Mouse (Mus musculus) small intestine, adult 2 months (tissue): Measurements from ENCODE around the gene Cox4i2. TPM values are rescaled to one million over a fixed set of nuclear protein-coding genes. Genes with fewer than 3 reads are reported as not detected.

Experiments used
- H3K27ac ChIP-seq: fragments of 200-500 bp; 2 replicates; pipeline ENCODE4 v1.5.1; 2012; ENCODE audit warnings: low read depth, low read length, control low read depth, inconsistent platforms; ENCODE audit not compliant: insufficient read depth
- H3K27me3 ChIP-seq: fragments of 200-500 bp; 2 replicates; pipeline ENCODE4 v1.6.1; 2012; ENCODE audit warnings: mild to moderate bottlenecking, moderate library complexity, low read length, inconsistent platforms; ENCODE audit not compliant: control insufficient read depth, insufficient read depth
- H3K36me3 ChIP-seq: fragments of 200-500 bp; 2 replicates; pipeline ENCODE4 v1.6.1; 2012; ENCODE audit warnings: mild to moderate bottlenecking, low read length, control low read depth, inconsistent platforms; ENCODE audit not compliant: control insufficient read depth, insufficient read depth
- H3K4me1 ChIP-seq: fragments of 200-500 bp; 2 replicates; pipeline ENCODE4 v1.6.1; 2012; ENCODE audit warnings: low read length, inconsistent platforms, mixed read lengths; ENCODE audit not compliant: control insufficient read depth, insufficient read depth, insufficient read length
- H3K4me3 ChIP-seq: fragments of 200-500 bp; 2 replicates; pipeline ENCODE4 v1.5.1; 2012; ENCODE audit warnings: low read depth, mild to moderate bottlenecking, control low read depth, inconsistent platforms, low read length, moderate library complexity
- CTCF ChIP-seq: fragments of 200-500 bp; IDR thresholded peaks from 2 replicates; pipeline ENCODE4 v1.5.1; 2012; ENCODE audit warnings: low read depth, mild to moderate bottlenecking, control low read depth, inconsistent platforms, low read length, moderate library complexity, mixed read lengths; ENCODE audit not compliant: insufficient replicate concordance, insufficient read length; ENCODE audit errors: extremely low read depth
- POLR2A ChIP-seq: fragments of 200-500 bp; IDR thresholded peaks from 2 replicates; pipeline ENCODE4 v1.6.1; 2012; ENCODE audit warnings: low read depth, mild to moderate bottlenecking, control low read depth, inconsistent platforms, low read length, moderate library complexity
- WGBS: fragments of 180-500 bp; shearing (Covaris S2); methylation state at CpG from one replicate; pipeline ENCODE4 v1.1.7; 2018; 5-methylcytosine and 5-hydroxymethylcytosine counted together
- polyA plus RNA-seq: library from polyadenylated mRNA; depleted of rRNA; stranded (reverse); fragments of >200 nt; gene quantifications from 2 replicates; pipeline ENCODE4 v1.2.3, GENCODE M21; 2012

The Cox4i2 gene
- polyA plus RNA-seq, 1 experiment = 1.7 TPM

DNA sequence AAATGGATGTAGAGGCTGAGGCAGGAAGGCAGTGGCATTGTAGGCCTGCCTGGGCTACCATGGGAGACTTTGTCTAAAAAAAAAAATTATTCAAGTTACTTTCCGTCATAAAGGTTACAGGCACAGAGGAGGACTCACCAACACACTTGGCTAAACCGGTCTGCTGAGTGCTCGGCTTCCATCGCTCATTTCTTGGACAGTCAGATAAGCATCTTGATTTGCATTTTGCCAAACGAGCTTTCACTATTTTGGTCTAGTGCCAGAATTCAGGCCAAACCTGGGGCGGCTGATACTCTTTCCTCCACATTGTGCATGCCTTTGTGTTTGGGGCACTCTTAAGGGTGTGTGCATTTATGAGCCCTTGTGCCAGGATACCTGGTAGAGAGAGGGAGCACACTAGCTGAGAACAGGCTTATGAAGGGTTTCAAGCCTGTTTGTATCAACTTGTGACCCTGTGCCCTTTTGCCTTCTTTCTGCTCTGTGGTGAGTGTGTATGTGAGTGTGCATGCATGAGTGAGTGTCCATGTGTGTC lies 37.7 kb upstream of the Cox4i2 start:
- Histone ChIP-seq H3K27me3 (no peaks in the 10 kb centered on the region), H3K4me3 (no peak overlapping the region), H3K4me1 (peaks cover 3% of the 10 kb centered on the region; the same call in 1 of the 2 replicates), H3K36me3 (no peaks in the 10 kb centered on the region), H3K27ac (no peak overlapping the region)
- 24% methylated on average over 6 of the region's 6 CpGs for WGBS
- no peak for TF ChIP-seq CTCF
- TF ChIP-seq POLR2A = no peak

DNA sequence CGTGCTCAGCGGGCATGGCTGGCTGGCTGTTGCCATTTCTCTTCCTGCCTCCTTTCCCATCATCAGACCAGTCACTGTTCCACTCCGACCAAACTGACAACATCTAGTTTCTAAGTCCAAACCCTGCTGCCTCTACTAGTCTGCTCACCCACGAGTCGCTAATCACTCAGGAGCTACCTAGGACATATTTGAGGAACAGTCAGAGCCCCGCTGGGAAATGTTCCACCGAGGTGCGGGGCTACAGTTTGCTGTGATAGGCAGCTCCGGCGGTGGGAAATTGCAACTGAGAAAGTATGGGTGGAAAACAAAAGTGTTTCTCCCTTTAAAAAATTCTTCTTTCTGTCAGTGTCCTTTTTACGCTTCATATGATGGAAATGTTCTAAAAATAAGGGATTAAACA lies 36.3 kb upstream of the Cox4i2 start:
- Histone ChIP-seq H3K4me3 (no peak overlapping the region), H3K27me3 (no peaks in the 10 kb centered on the region), H3K36me3 (no peaks in the 10 kb centered on the region), H3K4me1 (peaks cover 3% of the 10 kb centered on the region; the same call in 1 of the 2 replicates), H3K27ac (no peak overlapping the region)
- WGBS = 84% methylated on average over 11 of the region's 11 CpGs
- TF ChIP-seq CTCF (no peak), POLR2A (no peak)

DNA sequence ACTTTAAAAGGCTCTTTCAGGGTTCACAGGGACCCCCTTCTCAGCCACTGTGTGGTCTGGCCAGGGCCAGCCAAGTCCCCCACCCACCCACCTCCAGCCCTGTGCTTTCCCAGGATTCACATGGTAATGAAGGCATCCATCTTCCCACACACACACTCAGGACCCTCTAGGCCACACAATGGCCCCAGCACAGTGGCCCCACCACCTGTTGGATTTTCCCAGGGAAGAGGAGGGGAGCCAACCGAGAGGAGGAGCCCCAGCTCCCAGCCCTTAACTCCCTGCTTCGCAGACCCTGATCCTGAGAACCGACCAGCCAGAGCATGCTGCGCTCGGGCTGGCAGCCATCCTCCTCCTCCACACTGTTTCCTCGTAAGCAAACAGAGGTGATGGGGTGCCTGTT lies 35.9 kb upstream of the Cox4i2 start:
- WGBS = 82% methylated on average over 6 of the region's 6 CpGs
- no peak overlapping the region for H3K27ac ChIP-seq
- H3K27me3 ChIP-seq = no peaks in the 10 kb centered on the region
- H3K4me3 ChIP-seq = no peak overlapping the region
- H3K4me1 ChIP-seq = peaks cover 3% of the 10 kb centered on the region; the same call in 1 of the 2 replicates
- no peaks in the 10 kb centered on the region for H3K36me3 ChIP-seq
- TF ChIP-seq POLR2A = no peak
- TF ChIP-seq CTCF = no peak

DNA sequence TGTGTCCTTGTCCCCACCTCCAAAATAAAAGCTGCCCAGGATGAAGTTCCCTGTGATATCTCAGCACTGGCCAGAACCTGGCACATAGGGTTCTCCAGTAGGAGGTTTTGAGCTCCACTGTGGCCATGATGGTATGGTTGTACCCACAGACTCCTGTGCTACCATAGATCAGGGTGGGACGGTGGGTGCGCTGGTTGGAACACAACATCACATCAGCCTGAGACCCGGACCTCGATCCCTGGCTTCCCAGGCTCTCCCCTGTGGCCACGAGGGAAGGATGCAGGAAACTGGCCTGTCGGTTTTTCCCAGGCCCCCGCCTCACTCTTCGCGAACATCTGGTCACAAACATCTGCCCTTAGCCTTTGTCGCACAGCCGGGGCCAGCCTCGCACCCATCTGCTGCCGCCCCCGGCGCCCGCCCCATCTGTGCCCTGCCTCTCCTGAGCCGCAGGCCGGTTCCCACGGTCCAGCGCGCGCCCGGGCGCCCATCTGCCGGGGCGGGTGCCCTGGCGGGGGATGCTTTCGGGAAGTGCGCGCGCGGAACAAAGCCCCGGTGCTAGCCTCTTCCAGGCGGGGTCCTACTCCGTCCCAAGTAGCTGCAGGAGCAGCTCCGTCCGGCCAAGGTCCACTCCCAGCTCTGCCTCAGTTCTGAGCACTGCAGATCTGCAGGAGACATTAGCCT lies 30.2 kb upstream of the Cox4i2 start:
- peaks cover 30% of the 10 kb centered on the region for H3K4me1 ChIP-seq
- no peak overlapping the region for H3K27ac ChIP-seq
- H3K4me3 ChIP-seq = peak overlapping the region; percentile 38
- no peaks in the 10 kb centered on the region for H3K36me3 ChIP-seq
- TF ChIP-seq CTCF (no peak), POLR2A (no peak)
- no peaks in the 10 kb centered on the region for H3K27me3 ChIP-seq
- 6% methylated on average over 37 of the region's 37 CpGs for WGBS

DNA sequence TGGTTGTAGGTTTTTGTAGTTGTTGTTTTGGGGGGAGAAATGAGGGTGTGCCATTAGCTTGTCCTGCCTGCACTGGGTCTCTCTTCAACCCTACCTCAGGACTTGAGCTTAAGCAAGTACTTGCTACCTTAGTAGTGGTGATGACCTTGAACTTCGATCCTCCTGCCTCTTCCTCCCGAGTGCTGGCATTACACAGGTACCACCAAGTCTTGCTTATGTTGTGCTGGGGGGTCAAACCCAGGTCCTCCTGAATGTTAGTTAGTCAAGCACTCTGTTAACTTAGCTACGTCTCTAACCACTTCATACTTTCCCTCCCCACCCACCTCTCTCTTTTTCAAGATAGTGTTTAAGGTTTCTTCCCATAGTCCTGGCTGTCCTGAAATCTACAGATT lies 29.6 kb upstream of the Cox4i2 start:
- H3K27me3 ChIP-seq = no peaks in the 10 kb centered on the region
- TF ChIP-seq CTCF (no peak), POLR2A (no peak)
- WGBS = 64% methylated on average over 3 of the region's 3 CpGs
- H3K4me1 ChIP-seq = peaks cover 35% of the 10 kb centered on the region
- H3K4me3 ChIP-seq = no peak overlapping the region; the same call in 1 of the 2 replicates
- no peaks in the 10 kb centered on the region for H3K36me3 ChIP-seq
- H3K27ac ChIP-seq = no peak overlapping the region

DNA sequence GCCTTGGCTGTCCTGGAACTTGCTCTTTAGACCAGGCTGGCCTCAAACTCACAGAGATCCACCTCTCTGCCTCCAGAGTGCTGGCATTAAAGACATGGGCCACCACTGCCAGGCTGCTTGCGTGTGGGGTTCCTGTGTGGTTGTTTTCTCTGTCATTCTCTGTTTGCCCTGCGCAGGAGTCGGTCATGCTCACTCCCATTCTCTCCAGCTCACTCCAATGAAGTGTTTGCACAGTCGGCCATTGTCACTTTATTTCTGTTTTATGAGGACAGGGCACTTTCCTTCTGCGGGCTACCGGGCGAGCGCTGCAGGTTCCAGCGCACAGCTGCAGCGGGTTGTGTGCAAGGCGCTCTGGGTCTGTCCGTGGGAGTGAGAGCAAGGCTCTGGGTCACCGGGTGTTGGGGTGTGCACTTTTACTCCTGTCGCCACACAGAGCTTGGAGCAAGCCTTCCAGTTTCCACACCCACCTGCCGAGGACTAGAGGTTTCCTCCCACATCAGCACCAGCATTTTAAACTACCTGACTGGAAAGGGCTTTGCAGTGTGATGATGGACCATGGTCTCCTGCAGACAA lies 28.7 kb upstream of the Cox4i2 start:
- H3K27me3 ChIP-seq = no peaks in the 10 kb centered on the region
- peaks cover 43% of the 10 kb centered on the region for H3K4me1 ChIP-seq
- TF ChIP-seq POLR2A (no peak), CTCF (no peak)
- 43% methylated on average over 15 of the region's 15 CpGs for WGBS
- no peaks in the 10 kb centered on the region for H3K36me3 ChIP-seq
- no peak overlapping the region for H3K4me3 ChIP-seq
- H3K27ac ChIP-seq = no peak overlapping the region

DNA sequence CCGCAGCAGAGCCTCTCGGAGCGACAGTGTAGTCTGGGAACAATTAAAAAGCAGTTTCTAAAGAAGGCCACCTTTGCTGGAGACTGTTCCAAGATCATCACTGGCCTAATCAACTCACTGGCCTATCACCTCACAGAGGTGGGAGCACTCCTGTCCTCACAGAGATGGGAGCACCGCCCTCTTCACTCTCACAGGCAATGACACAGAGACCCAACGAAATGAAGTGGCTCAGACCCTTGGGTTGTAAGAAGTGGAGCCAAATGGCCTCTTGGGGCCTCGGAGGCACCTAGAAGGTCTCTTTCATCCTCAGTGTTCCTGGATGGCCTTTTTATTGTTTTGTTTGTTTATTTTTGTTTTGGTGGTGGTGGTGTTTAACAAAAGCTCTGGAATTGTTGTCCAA lies 27.8 kb upstream of the Cox4i2 start:
- Histone ChIP-seq H3K4me1 (peaks cover 43% of the 10 kb centered on the region), H3K4me3 (no peak overlapping the region), H3K27me3 (no peaks in the 10 kb centered on the region), H3K36me3 (no peaks in the 10 kb centered on the region), H3K27ac (peak overlapping the region; percentile 54; the same call in 1 of the 2 replicates)
- 94% methylated on average over 6 of the region's 6 CpGs for WGBS
- TF ChIP-seq CTCF (no peak), POLR2A (no peak)
